Mouse (Mus musculus): ENCODE data around the gene Grhpr. TPM values are rescaled to one million over a fixed set of nuclear protein-coding genes. Genes with fewer than 3 reads are reported as not detected.
"Not testable (repeated sequence)": the region's sequence is repeated elsewhere in the genome, so short reads cannot be mapped to it uniquely, and the experiment has no call there.

The Grhpr gene
- 10 to 100 TPM; 31.1 to 34.2 TPM for total RNA-seq (2021)
- long read RNA-seq, transcript Grhpr-201 (9 exons, 1,280 nt): major isoform, 17 of 20 reads
- long read RNA-seq, partial matches to known transcripts: 1 of 20 reads
- long read RNA-seq, other reads (novel, unspliced or antisense): 2 of 20 reads

- peak; percentile 50 to 76 for DNase-seq (ENCODE audit: low spot score in 2 of 2)
These were observed at the start of gene Grhpr for GRCm38 (mm10) chr4:44981280-44981973. TSS of gene Grhpr (plus strand) at chr4:44981395.

GRCm38 (mm10) chr4:44931732-44932131 is 49.5 kb upstream of the Grhpr start:
- peak in 1 of 2 experiments; percentile 72 for DNase-seq (ENCODE audit: low spot score in 2 of 2)

GRCm38 (mm10) chr4:44938359-44939340 is 42.5 kb upstream of the Grhpr start:
- no peak for DNase-seq (ENCODE audit: low spot score in 2 of 2)

GRCm38 (mm10) chr4:44939576-44940249 is 41.5 kb upstream of the Grhpr start:
- no peak for DNase-seq (ENCODE audit: low spot score in 2 of 2)

- no peak for DNase-seq (ENCODE audit: low spot score in 2 of 2)
These were observed 40.9 kb upstream of the Grhpr start for GRCm38 (mm10) chr4:44940286-44940685.

- DNase-seq (ENCODE audit: low spot score in 2 of 2): no peak
These were observed 39.0 kb upstream of the Grhpr start for GRCm38 (mm10) chr4:44942237-44942636.

GRCm38 (mm10) chr4:44943480-44943879 is 37.7 kb upstream of the Grhpr start:
- no peak for DNase-seq (ENCODE audit: low spot score in 2 of 2)

- no peak for DNase-seq (ENCODE audit: low spot score in 2 of 2)
These were observed 36.6 kb upstream of the Grhpr start for GRCm38 (mm10) chr4:44944426-44945075.

GRCm38 (mm10) chr4:44946126-44946525 is 35.1 kb upstream of the Grhpr start:
- not testable (repeated sequence) for DNase-seq (ENCODE audit: low spot score in 2 of 2)

GRCm38 (mm10) chr4:44947464-44947863 is 33.7 kb upstream of the Grhpr start:
- DNase-seq (ENCODE audit: low spot score in 2 of 2): no peak

GRCm38 (mm10) chr4:44948314-44948713 is 32.9 kb upstream of the Grhpr start:
- no peak for DNase-seq (ENCODE audit: low spot score in 2 of 2)

- no peak for DNase-seq (ENCODE audit: low spot score in 2 of 2)
These were observed 28.2 kb upstream of the Grhpr start for GRCm38 (mm10) chr4:44953041-44953440.

- DNase-seq (ENCODE audit: low spot score in 2 of 2): no peak
These were observed 22.4 kb upstream of the Grhpr start for GRCm38 (mm10) chr4:44958776-44959175.

- no peak for DNase-seq (ENCODE audit: low spot score in 2 of 2)
These were observed 22.0 kb upstream of the Grhpr start for GRCm38 (mm10) chr4:44959220-44959619.

GRCm38 (mm10) chr4:44963156-44963555 is 18.0 kb upstream of the Grhpr start:
- DNase-seq (ENCODE audit: low spot score in 2 of 2): no peak

GRCm38 (mm10) chr4:44965175-44965574 is 16.0 kb upstream of the Grhpr start:
- DNase-seq (ENCODE audit: low spot score in 2 of 2): no peak

- DNase-seq (ENCODE audit: low spot score in 2 of 2): no peak
These were observed 15.5 kb upstream of the Grhpr start for GRCm38 (mm10) chr4:44965736-44966135.

- DNase-seq (ENCODE audit: low spot score in 2 of 2): no peak
These were observed 13.8 kb upstream of the Grhpr start for GRCm38 (mm10) chr4:44967402-44967801.

- DNase-seq (ENCODE audit: low spot score in 2 of 2): no peak
These were observed 11.1 kb upstream of the Grhpr start for GRCm38 (mm10) chr4:44970056-44970455.

- DNase-seq (ENCODE audit: low spot score in 2 of 2): no peak
These were observed 10.5 kb upstream of the Grhpr start for GRCm38 (mm10) chr4:44970612-44971110.

- peak; percentile 90 to 96 for DNase-seq (ENCODE audit: low spot score in 2 of 2)
These were observed 7.7 kb upstream of the Grhpr start for GRCm38 (mm10) chr4:44973450-44973849.

All from layer of hippocampus, adult 18-20 months (tissue).